Mouse (Mus musculus): ENCODE results near the gene Grk5. TPM values are rescaled to one million over a fixed set of nuclear protein-coding genes. Genes with fewer than 3 reads are reported as not detected.

The Grk5 gene
- polyA plus RNA-seq, 1 experiment from 2014 or later, result 4.2 TPM

- no peak overlapping the region for H3K27ac ChIP-seq
- H3K9me3 ChIP-seq, result no peaks in the 10 kb centered on the region
- no peak for DNase-seq (ENCODE audit: low spot score)
- H3K4me1 ChIP-seq, result peaks cover 19% of the 10 kb centered on the region
- 44% methylated on average over 2 of the region's 2 CpGs for WGBS
- H3K27me3 ChIP-seq (ENCODE audit: insufficient read depth, poor library complexity, severe bottlenecking), result no peaks in the 10 kb centered on the region
- no peaks in the 10 kb centered on the region for H3K36me3 ChIP-seq
- no peak overlapping the region for H3K4me3 ChIP-seq
Measured at GRCm38 (mm10) chr19:60999652-61000051, 110.1 kb downstream of the Grk5 start.

GRCm38 (mm10) chr19:61000958-61001357, 111.4 kb downstream of the Grk5 start:
- Histone ChIP-seq H3K36me3 (no peaks in the 10 kb centered on the region), H3K4me3 (no peak overlapping the region), H3K4me1 (peaks cover 19% of the 10 kb centered on the region), H3K27ac (no peak overlapping the region), H3K9me3 (no peaks in the 10 kb centered on the region), H3K27me3 (ENCODE audit: insufficient read depth, poor library complexity, severe bottlenecking) (no peaks in the 10 kb centered on the region)
- 90% methylated on average over 2 of the region's 2 CpGs for WGBS
- DNase-seq (ENCODE audit: low spot score), result no peak

DNA sequence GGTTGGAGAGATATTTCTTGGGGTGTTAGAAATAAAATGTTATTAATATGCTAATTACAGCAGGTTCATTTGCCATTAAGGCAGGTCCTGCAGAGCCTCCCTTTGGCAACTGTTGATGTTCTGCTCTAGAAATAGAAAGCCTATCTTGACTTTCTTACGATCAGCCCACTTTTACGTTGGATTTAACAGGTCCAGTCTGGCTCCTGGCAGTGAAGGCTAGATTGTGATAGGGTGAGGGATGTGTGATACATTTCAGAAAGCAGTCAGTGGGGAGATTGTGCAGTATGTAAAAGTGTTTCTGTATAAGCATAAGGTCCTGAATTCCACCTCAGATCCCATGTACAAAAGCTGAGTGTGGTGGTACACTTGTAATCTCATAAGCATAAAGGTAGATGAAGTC, 119.7 kb downstream of the Grk5 start:
- WGBS, result 48% methylated on average over 2 of the region's 2 CpGs
- DNase-seq (ENCODE audit: low spot score), result no peak
- Histone ChIP-seq H3K27ac (no peak overlapping the region), H3K4me1 (no peaks in the 10 kb centered on the region), H3K4me3 (no peak overlapping the region), H3K36me3 (no peaks in the 10 kb centered on the region), H3K9me3 (no peaks in the 10 kb centered on the region), H3K27me3 (ENCODE audit: insufficient read depth, poor library complexity, severe bottlenecking) (no peaks in the 10 kb centered on the region)

- no peaks in the 10 kb centered on the region for H3K4me1 ChIP-seq
- H3K27me3 ChIP-seq (ENCODE audit: insufficient read depth, poor library complexity, severe bottlenecking), result no peaks in the 10 kb centered on the region
- H3K27ac ChIP-seq, result no peak overlapping the region
- H3K36me3 ChIP-seq, result no peaks in the 10 kb centered on the region
- no peak overlapping the region for H3K4me3 ChIP-seq
- no peak for DNase-seq (ENCODE audit: low spot score)
- 85% methylated on average over 1 of the region's 1 CpGs for WGBS
- H3K9me3 ChIP-seq, result no peaks in the 10 kb centered on the region
Measured at GRCm38 (mm10) chr19:61017477-61018266, 128.1 kb downstream of the Grk5 start.

DNA sequence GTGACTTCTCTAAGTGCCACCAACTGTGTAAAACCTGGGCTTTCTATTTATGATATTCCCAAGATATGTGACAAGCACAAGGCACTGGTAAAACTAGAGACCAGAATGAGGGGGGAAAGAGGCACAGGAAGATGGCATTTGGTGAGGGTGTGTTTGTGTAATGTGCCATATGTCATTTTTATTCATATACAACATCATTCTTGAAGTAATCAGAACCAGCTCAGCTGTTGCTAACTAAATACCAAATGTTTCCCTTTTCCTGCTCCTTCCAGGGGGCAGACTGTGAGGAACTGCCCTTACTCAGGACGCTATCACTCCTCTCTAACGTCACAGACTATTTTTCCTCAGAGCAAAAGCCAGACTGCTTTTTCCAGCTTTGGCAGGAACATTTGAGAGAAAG, 132.0 kb downstream of the Grk5 start:
- no peak overlapping the region for H3K4me3 ChIP-seq
- H3K27me3 ChIP-seq (ENCODE audit: insufficient read depth, poor library complexity, severe bottlenecking), result no peaks in the 10 kb centered on the region
- H3K9me3 ChIP-seq, result no peaks in the 10 kb centered on the region
- 40% methylated on average over 2 of the region's 2 CpGs for WGBS
- H3K36me3 ChIP-seq, result no peaks in the 10 kb centered on the region
- H3K27ac ChIP-seq, result no peak overlapping the region
- DNase-seq (ENCODE audit: low spot score), result no peak
- no peaks in the 10 kb centered on the region for H3K4me1 ChIP-seq

- no peak for DNase-seq (ENCODE audit: low spot score)
Measured at GRCm38 (mm10) chr19:61021939-61022566, 132.5 kb downstream of the Grk5 start.

GRCm38 (mm10) chr19:61031570-61031969, 142.0 kb downstream of the Grk5 start:
- 69% methylated on average over 2 of the region's 2 CpGs for WGBS

More at GRCm38 (mm10) chr19:61021939-61022566, 132.5 kb downstream of the Grk5 start:
- Histone ChIP-seq H3K27me3 (ENCODE audit: insufficient read depth, poor library complexity, severe bottlenecking) (no peaks in the 10 kb centered on the region), H3K27ac (no peak overlapping the region), H3K36me3 (no peaks in the 10 kb centered on the region), H3K4me1 (no peaks in the 10 kb centered on the region), H3K9me3 (no peaks in the 10 kb centered on the region), H3K4me3 (no peak overlapping the region)
- WGBS, result 73% methylated on average over 3 of the region's 3 CpGs

DNA sequence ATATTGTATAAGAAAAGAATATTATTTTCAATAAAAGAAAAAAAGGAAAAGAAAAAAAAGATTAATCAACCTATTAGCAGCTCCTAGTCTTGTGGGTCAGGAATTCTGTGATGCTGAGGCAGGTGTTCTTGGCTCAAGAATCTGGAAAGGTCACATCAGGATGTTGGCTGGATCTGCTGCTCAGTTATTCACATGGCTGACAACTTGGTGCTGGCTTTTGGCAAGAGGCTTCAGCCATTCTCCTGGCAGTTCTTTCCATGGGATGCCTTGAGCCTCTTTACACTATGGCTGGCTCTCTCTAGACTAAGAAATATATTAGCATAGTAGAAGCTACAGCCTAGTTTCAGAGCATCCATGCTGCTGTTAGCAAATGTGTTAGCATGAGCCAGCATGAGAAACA, 149.6 kb downstream of the Grk5 start:
- H3K4me1 ChIP-seq, result no peaks in the 10 kb centered on the region
- H3K27me3 ChIP-seq (ENCODE audit: insufficient read depth, poor library complexity, severe bottlenecking), result no peaks in the 10 kb centered on the region
- no peaks in the 10 kb centered on the region for H3K36me3 ChIP-seq
- H3K27ac ChIP-seq, result no peak overlapping the region
- no peak overlapping the region for H3K4me3 ChIP-seq
- no peaks in the 10 kb centered on the region for H3K9me3 ChIP-seq
- DNase-seq (ENCODE audit: low spot score), result no peak

More at GRCm38 (mm10) chr19:61031570-61031969, 142.0 kb downstream of the Grk5 start:
- H3K4me1 ChIP-seq, result peaks cover 18% of the 10 kb centered on the region
- no peak for DNase-seq (ENCODE audit: low spot score)
- H3K9me3 ChIP-seq, result no peaks in the 10 kb centered on the region
- H3K4me3 ChIP-seq, result no peak overlapping the region
- no peak overlapping the region for H3K27ac ChIP-seq
- no peaks in the 10 kb centered on the region for H3K27me3 ChIP-seq (ENCODE audit: insufficient read depth, poor library complexity, severe bottlenecking)
- no peaks in the 10 kb centered on the region for H3K36me3 ChIP-seq

- Histone ChIP-seq H3K27ac (no peak overlapping the region), H3K9me3 (no peaks in the 10 kb centered on the region), H3K4me3 (no peak overlapping the region), H3K4me1 (no peaks in the 10 kb centered on the region), H3K36me3 (0 out of 2 replicates have a peak, but pooled peaks cover 6% of the 10 kb centered on the region), H3K27me3 (ENCODE audit: insufficient read depth, poor library complexity, severe bottlenecking) (no peaks in the 10 kb centered on the region)
- DNase-seq (ENCODE audit: low spot score), result no peak
- 90% methylated on average over 2 of the region's 2 CpGs for WGBS
Measured at GRCm38 (mm10) chr19:61048646-61049045, 159.1 kb downstream of the Grk5 start.

GRCm38 (mm10) chr19:61049413-61049812, 159.9 kb downstream of the Grk5 start:
- H3K4me3 ChIP-seq, result no peak overlapping the region
- H3K9me3 ChIP-seq, result no peaks in the 10 kb centered on the region
- WGBS, result 76% methylated on average over 1 of the region's 1 CpGs
- DNase-seq (ENCODE audit: low spot score), result no peak
- H3K27me3 ChIP-seq (ENCODE audit: insufficient read depth, poor library complexity, severe bottlenecking), result no peaks in the 10 kb centered on the region
- H3K4me1 ChIP-seq, result no peaks in the 10 kb centered on the region
- 0 out of 2 replicates have a peak, but pooled peaks cover 6% of the 10 kb centered on the region for H3K36me3 ChIP-seq
- H3K27ac ChIP-seq, result no peak overlapping the region

GRCm38 (mm10) chr19:61051151-61051550, 161.6 kb downstream of the Grk5 start:
- Histone ChIP-seq H3K9me3 (no peaks in the 10 kb centered on the region), H3K27ac (no peak overlapping the region), H3K4me3 (no peak overlapping the region), H3K27me3 (ENCODE audit: insufficient read depth, poor library complexity, severe bottlenecking) (no peaks in the 10 kb centered on the region), H3K4me1 (no peaks in the 10 kb centered on the region), H3K36me3 (0 out of 2 replicates have a peak, but pooled peaks cover 6% of the 10 kb centered on the region)
- no peak for DNase-seq (ENCODE audit: low spot score)
- 86% methylated on average over 1 of the region's 1 CpGs for WGBS

- no peaks in the 10 kb centered on the region for H3K27me3 ChIP-seq (ENCODE audit: insufficient read depth, poor library complexity, severe bottlenecking)
Measured at GRCm38 (mm10) chr19:61052008-61052407, 162.5 kb downstream of the Grk5 start.

GRCm38 (mm10) chr19:61052786-61053185, 163.2 kb downstream of the Grk5 start:
- Histone ChIP-seq H3K27ac (no peak overlapping the region), H3K9me3 (no peaks in the 10 kb centered on the region), H3K27me3 (ENCODE audit: insufficient read depth, poor library complexity, severe bottlenecking) (no peaks in the 10 kb centered on the region), H3K4me3 (no peak overlapping the region), H3K36me3 (0 out of 2 replicates have a peak, but pooled peaks cover 6% of the 10 kb centered on the region), H3K4me1 (peaks cover 7% of the 10 kb centered on the region; the same call in 1 of the 2 replicates)
- no peak for DNase-seq (ENCODE audit: low spot score)

More at GRCm38 (mm10) chr19:61052008-61052407, 162.5 kb downstream of the Grk5 start:
- no peak overlapping the region for H3K4me3 ChIP-seq
- H3K27ac ChIP-seq, result no peak overlapping the region
- H3K4me1 ChIP-seq, result peaks cover 3% of the 10 kb centered on the region; the same call in 1 of the 2 replicates
- DNase-seq (ENCODE audit: low spot score), result no peak
- 0 out of 2 replicates have a peak, but pooled peaks cover 6% of the 10 kb centered on the region for H3K36me3 ChIP-seq
- no peaks in the 10 kb centered on the region for H3K9me3 ChIP-seq

Data from heart, embryonic 10.5 days (tissue).